Mouse (Mus musculus): ENCODE measurements around the gene Clec4n.
"Not testable (repeated sequence)": the region's sequence is repeated elsewhere in the genome, so short reads cannot be mapped to it uniquely, and the experiment has no call there.

Gene Clec4n

DNA sequence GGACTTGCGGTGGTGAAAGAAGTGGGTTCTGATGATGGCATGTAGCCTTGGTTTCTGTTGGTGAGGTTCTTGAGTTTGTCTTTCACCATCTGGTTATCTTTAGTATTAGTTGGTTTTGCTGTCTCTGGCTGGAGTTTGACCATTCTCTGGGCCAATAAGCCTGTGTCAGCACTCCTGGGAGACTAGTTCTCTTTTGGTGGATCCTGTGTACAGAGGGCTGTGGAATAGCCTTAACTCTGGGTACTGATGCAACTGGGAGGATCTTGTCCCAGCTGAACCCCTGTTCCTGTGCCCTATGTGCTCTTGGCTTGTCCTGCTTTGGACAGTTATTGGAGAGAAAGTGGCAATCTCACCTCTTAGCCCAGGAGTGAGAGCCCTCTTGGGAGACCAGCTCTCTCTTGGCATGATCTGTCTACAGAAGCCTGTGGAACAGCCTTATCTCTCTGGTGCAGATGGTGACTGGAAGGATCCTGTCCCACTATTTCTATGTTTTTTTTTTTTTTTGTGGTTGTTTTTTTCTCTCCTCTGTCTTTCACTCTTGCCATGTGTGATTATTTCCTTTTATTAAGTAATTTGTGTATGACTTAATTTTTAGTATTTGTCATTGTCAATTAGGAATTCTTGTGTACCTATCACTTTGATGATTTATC, 63.2 kb downstream of the Clec4n start:
- DNase-seq (ENCODE audit: low spot score): no peak

DNA sequence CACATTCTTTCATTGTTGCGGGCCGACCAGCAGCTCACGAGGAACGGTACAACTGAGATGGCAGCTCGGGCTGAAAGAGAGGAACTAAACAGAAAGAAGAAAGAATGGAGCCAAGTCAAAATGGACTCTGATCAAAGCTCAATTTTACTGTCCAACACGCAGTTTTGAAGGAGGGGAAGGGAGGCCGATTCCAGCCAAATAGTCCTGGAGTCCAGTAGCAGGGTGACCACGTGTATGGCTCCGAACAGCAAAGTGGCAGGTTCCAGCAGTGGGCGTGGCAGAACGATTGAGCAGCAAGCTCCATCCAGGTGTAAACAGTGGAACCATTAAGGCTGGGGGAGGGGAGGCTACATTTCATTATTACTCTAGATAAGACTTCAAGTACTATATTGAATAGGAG, 63.9 kb downstream of the Clec4n start:
- DNase-seq (ENCODE audit: low spot score): not testable (repeated sequence)
